Mouse (Mus musculus): Measurements from ENCODE around the gene Lgals1.
"Not testable (repeated sequence)": the region's sequence is repeated elsewhere in the genome, so short reads cannot be mapped to it uniquely, and the experiment has no call there.

Lgals1 gene

GRCm38 (mm10) chr15:78926021-78926919 is at the start of gene Lgals1:
Lgals1 (plus strand) TSS chr15:78926725.
- peak; percentile 81 for DNase-seq (ENCODE audit: extremely low spot score)

- peak; percentile 96 for DNase-seq (ENCODE audit: extremely low spot score)
These were observed 49.3 kb upstream of the Lgals1 start, which contains the start of gene Gga1 for GRCm38 (mm10) chr15:78876991-78877809. Gga1 (plus strand) TSS chr15:78877190.

GRCm38 (mm10) chr15:78877810-78878390 is 48.6 kb upstream of the Lgals1 start:
- DNase-seq (ENCODE audit: extremely low spot score): no peak

GRCm38 (mm10) chr15:78878792-78879516 is 47.6 kb upstream of the Lgals1 start:
- DNase-seq (ENCODE audit: extremely low spot score): not testable (repeated sequence)

- DNase-seq (ENCODE audit: extremely low spot score): no peak
These were observed 46.1 kb upstream of the Lgals1 start for GRCm38 (mm10) chr15:78880432-78880831.

- no peak for DNase-seq (ENCODE audit: extremely low spot score)
These were observed 44.7 kb upstream of the Lgals1 start for GRCm38 (mm10) chr15:78881828-78882227.

GRCm38 (mm10) chr15:78889401-78889853 is 37.1 kb upstream of the Lgals1 start:
- peak; percentile 49 for DNase-seq (ENCODE audit: extremely low spot score)

- no peak for DNase-seq (ENCODE audit: extremely low spot score)
These were observed 34.1 kb upstream of the Lgals1 start for GRCm38 (mm10) chr15:78892440-78892839.

GRCm38 (mm10) chr15:78894726-78895125 is 31.8 kb upstream of the Lgals1 start:
- no peak for DNase-seq (ENCODE audit: extremely low spot score)

GRCm38 (mm10) chr15:78895741-78896140 is 30.8 kb upstream of the Lgals1 start:
- DNase-seq (ENCODE audit: extremely low spot score): no peak

- DNase-seq (ENCODE audit: extremely low spot score): no peak
These were observed 30.4 kb upstream of the Lgals1 start for GRCm38 (mm10) chr15:78896149-78896548.

- DNase-seq (ENCODE audit: extremely low spot score): no peak
These were observed 29.0 kb upstream of the Lgals1 start for GRCm38 (mm10) chr15:78897488-78897887.

GRCm38 (mm10) chr15:78898507-78899001 is 28.0 kb upstream of the Lgals1 start:
- no peak for DNase-seq (ENCODE audit: extremely low spot score)

- no peak for DNase-seq (ENCODE audit: extremely low spot score)
These were observed 27.2 kb upstream of the Lgals1 start, which contains the start of gene Gm49510 for GRCm38 (mm10) chr15:78899409-78899739. Gm49510 (plus strand) TSS chr15:78899667.

GRCm38 (mm10) chr15:78899740-78900584 is 26.6 kb upstream of the Lgals1 start, which contains the start of gene Sh3bp1:
Sh3bp1 (plus strand) TSS chr15:78899768.
- peak; percentile 74 for DNase-seq (ENCODE audit: extremely low spot score)

GRCm38 (mm10) chr15:78900585-78901421 is 25.7 kb upstream of the Lgals1 start:
- DNase-seq (ENCODE audit: extremely low spot score): no peak

GRCm38 (mm10) chr15:78901422-78901789 is 25.1 kb upstream of the Lgals1 start:
- no peak for DNase-seq (ENCODE audit: extremely low spot score)

GRCm38 (mm10) chr15:78903243-78903642 is 23.3 kb upstream of the Lgals1 start:
- peak; percentile 78 for DNase-seq (ENCODE audit: extremely low spot score)

- DNase-seq (ENCODE audit: extremely low spot score): no peak
These were observed 18.1 kb upstream of the Lgals1 start for GRCm38 (mm10) chr15:78908399-78908798.

Data from embryo, embryonic 9.5 days (tissue).